In the genomic region with DNA sequence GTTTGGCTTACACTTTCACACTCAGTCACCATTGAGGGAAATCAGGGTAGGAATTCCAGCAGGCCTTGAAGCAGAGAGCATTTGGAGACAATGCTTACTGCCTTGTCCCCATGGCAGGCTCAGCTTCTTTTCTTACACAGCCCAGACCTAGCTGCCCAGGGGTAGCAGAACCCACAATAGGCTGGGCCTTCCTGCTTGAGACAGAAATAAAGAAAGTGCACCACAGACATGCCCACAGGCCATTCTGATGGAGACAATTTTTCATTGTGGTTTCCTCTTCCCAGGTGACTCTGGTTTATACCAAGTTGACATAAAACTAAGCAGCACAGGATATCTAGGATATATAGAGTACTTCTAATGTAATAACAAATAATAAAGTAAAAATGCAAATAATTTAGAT, we compare ENCODE assay signal across 23 mouse cellular contexts.
DNase-seq lines count a peak whose midpoint lies in the region; ATAC-seq lines count a peak whose summit lies in the region.
"Had no signal": no experiment of that assay in that cellular context is flagged by ENCODE, and none has a peak within 500 bp of the region (broad histone marks: within the 10 kb centered on the region; RNA-seq: fewer than 3 reads in every experiment).

No protein-coding gene starts in this region.

- H3K27ac ChIP-seq in limb, embryonic 11.5 days (replicated peaks; ENCODE audit: low read depth, low read length) = no peak overlapping the region
- H3K27ac ChIP-seq in limb, embryonic 10.5 days = no peak overlapping the region

- no peak overlapping the region for H3K4me2 ChIP-seq in limb, embryonic 11.5 days (ENCODE audit: low read depth, severe bottlenecking)

- ATAC-seq in limb, embryonic 11.5 days (ENCODE audit: insufficient number of reproducible peaks, low FRiP score, low TSS enrichment, low read depth) = no peak
- ATAC-seq in common myeloid progenitor, adult 5-6 weeks (replicated peaks; ENCODE audit: low read depth, poor library complexity, severe bottlenecking) = 0 out of 2 replicates have a peak, but pooled peaks have one; percentile 28
- ATAC-seq in hematopoietic stem cell, adult 5-6 weeks (replicated peaks in 1 of 2; ENCODE audit: insufficient read depth in 1 of 2, low FRiP score in 2 of 2, low TSS enrichment in 1 of 2, low read depth in 1 of 2, poor library complexity in 2 of 2, severe bottlenecking in 2 of 2) = peak; percentile 40 to 68; a peak in 3 of 4 replicates
- ATAC-seq: activated CD4-positive, CD25-positive, alpha-beta regulatory T cell, adult 4 months; CD4-positive, CD25-positive, alpha-beta regulatory T cell, adult 4 months; Patski had no signal

- no peak overlapping the region for H3K9ac ChIP-seq in limb, embryonic 11.5 days (ENCODE audit: low read length)

- H3K27me3 ChIP-seq in limb, embryonic 11.5 days (ENCODE audit: control insufficient read depth, insufficient read depth, low read length) = no peaks in the 10 kb centered on the region
- H3K27me3 ChIP-seq in limb, embryonic 10.5 days (ENCODE audit: low read depth, poor library complexity, severe bottlenecking) = no peaks in the 10 kb centered on the region
- H3K27me3 ChIP-seq: CH12.LX, Patski had no signal

- no peak overlapping the region for H3K4me3 ChIP-seq in limb, embryonic 11.5 days (ENCODE audit: low read depth, low read length)
- H3K4me3 ChIP-seq in limb, embryonic 10.5 days = no peak overlapping the region

- no peaks in the 10 kb centered on the region for H3K36me3 ChIP-seq in limb, embryonic 11.5 days (ENCODE audit: control insufficient read depth, insufficient read depth, low read length)
- no peaks in the 10 kb centered on the region for H3K36me3 ChIP-seq in limb, embryonic 10.5 days
- H3K36me3 ChIP-seq: G1E had no signal

- peak; percentile 7 for DNase-seq in limb, embryonic 11.5 days (ENCODE audit: low spot score)
- no peak for DNase-seq in limb, embryonic 10.5 days (ENCODE audit: low spot score)
- DNase-seq in 416B (ENCODE audit: low read depth) = peak; percentile 77
- DNase-seq in embryo, embryonic 9.5 days (ENCODE audit: extremely low spot score) = no peak
- no peak for DNase-seq in ovary, adult 18-20 months (ENCODE audit: low spot score)
- no peak for DNase-seq in frontal cortex, adult 2 months (ENCODE audit: extremely low spot score in 1 of 2, low spot score in 1 of 2)
- DNase-seq: adrenal gland, adult 2 months; adrenal gland, adult 8-10 months; adrenal gland, postnatal 10 days; adrenal gland, postnatal 14 days; adrenal gland, postnatal 25 days; adrenal gland, postnatal 36 days; B cell, adult 2 months; cerebellum, adult 11 months; cerebellum, adult 11-12 months; cerebellum, adult 18-20 months had no signal

- H3K9me3 ChIP-seq in limb, embryonic 11.5 days (ENCODE audit: control insufficient read depth, low read length) = no peaks in the 10 kb centered on the region
- H3K9me3 ChIP-seq in limb, embryonic 10.5 days (replicated peaks) = no peaks in the 10 kb centered on the region

- H3K4me1 ChIP-seq in limb, embryonic 11.5 days (ENCODE audit: control insufficient read depth, insufficient read depth, low read length) = no peaks in the 10 kb centered on the region
- H3K4me1 ChIP-seq in limb, embryonic 10.5 days = no peaks in the 10 kb centered on the region

Comparison
In these comparisons a context has a peak if more than half of its experiments do, and no peak if none do; other contexts are left out.
1. DNase-seq: peak in limb, embryonic 11.5 days (single experiment) and 416B (single experiment); none in limb, embryonic 10.5 days (single experiment), embryo, embryonic 9.5 days (single experiment), ovary, adult 18-20 months (single experiment) and frontal cortex, adult 2 months (0 of 2).